Mouse (Mus musculus): ENCODE measurements around the gene Pknox2. TPM values are rescaled to one million over a fixed set of nuclear protein-coding genes. Genes with fewer than 3 reads are reported as not detected.

The Pknox2 gene
- 0.58 TPM in 1 of 2 replicates, not detected in the other for total RNA-seq (2015; ENCODE audit: low replicate concordance)
- 0.09 TPM in 1 of 2 replicates, not detected in the other for total RNA-seq (2017; ENCODE audit: low replicate concordance)

GRCm38 (mm10) chr9:37147359-37147685 lies at the start of gene Pknox2:
Gene Pknox2, minus strand, starts transcription at chr9:37147407.
- ATAC-seq (replicated peaks; ENCODE audit: low FRiP score, poor library complexity, severe bottlenecking) = no peak

DNA sequence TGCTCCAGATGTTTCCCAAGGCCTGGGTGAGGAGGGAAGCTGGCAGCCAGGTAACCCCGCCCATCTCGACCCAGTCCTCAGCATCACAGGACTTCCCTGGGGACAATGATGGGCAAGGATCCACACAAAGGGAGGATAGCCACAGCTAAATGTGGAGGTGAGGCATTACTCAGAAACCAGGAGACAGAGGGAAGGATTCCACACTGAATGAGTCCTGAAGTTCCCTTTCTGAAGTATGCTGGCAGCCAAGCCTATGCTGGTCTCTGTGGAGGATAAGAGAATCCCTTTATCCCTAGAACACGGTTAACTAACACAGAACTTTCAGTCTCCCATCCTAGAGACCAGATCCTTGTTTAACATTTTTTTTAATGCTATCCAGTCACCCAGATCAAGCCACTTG lies 40.8 kb upstream of the Pknox2 start:
- no peak for ATAC-seq (replicated peaks; ENCODE audit: low FRiP score, poor library complexity, severe bottlenecking)

DNA sequence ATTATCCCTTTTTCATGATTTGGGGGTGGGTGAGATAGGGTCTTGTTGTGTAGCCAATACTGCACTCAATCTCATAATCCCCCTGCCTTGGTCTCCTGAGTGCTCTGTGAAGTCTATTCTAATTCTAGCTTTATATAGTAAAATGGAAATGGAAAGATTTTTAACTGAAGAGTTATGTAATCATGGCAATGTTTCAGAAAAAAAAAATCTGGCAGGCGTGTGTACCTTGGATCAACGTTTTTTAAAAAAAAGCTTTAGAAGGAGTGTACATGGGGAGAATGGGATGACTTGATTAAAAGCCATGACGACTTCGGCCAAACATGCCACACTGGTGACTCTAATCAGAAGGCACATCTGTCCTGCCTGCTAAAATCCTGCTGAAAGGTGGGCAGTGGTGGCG lies 40.2 kb upstream of the Pknox2 start:
- ATAC-seq (replicated peaks; ENCODE audit: low FRiP score, poor library complexity, severe bottlenecking) = no peak

- ATAC-seq (replicated peaks; ENCODE audit: low FRiP score, poor library complexity, severe bottlenecking) = no peak
Observed at GRCm38 (mm10) chr9:37183176-37183575, 36.0 kb upstream of the Pknox2 start.

DNA sequence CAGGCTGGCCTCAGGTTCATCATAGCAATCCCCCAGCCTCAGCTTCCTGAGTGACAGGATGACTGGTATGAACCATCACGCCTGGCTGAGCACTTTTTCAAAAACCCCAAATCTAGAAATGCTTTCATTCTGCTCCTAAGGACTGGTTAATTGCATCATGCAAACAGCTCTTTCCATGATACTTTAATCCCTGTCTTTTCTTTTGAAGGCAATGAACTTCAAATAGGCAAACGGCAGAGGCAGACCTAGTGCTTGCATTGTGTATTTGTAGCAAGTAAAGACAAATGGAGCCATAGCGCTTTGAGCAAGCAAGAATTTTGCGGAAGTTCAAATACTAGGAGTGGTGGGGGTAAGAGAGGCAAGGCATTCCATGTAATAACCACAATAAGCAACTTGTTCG lies 34.4 kb upstream of the Pknox2 start:
- no peak for ATAC-seq (replicated peaks; ENCODE audit: low FRiP score, poor library complexity, severe bottlenecking)

- no peak for ATAC-seq (replicated peaks; ENCODE audit: low FRiP score, poor library complexity, severe bottlenecking)
Observed at GRCm38 (mm10) chr9:37179596-37179995, 32.4 kb upstream of the Pknox2 start.

DNA sequence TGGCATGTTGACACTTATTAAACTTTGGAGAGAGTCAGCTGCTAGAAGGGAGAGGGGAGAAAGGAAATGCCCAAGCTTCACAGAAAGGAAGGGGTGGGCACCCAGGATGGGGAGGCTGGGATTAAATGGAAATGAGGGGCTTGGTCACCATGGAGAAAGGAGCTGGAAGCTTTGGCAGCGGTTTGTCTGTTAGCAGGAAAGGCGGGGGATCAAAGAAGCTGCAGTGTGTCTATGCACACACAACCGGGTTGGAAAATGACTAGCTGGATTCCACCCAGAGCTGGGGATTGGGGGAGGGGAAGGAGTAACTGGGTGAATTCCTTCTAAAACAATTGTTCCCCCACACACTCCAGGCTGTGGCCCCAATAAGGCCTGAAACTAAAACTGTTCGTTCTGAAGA lies 31.7 kb upstream of the Pknox2 start:
- no peak for ATAC-seq (replicated peaks; ENCODE audit: low FRiP score, poor library complexity, severe bottlenecking)

- ATAC-seq (replicated peaks; ENCODE audit: low FRiP score, poor library complexity, severe bottlenecking) = no peak
Observed at GRCm38 (mm10) chr9:37177551-37177950, 30.3 kb upstream of the Pknox2 start.

- ATAC-seq (replicated peaks; ENCODE audit: low FRiP score, poor library complexity, severe bottlenecking) = no peak
Observed at GRCm38 (mm10) chr9:37177107-37177506, 29.9 kb upstream of the Pknox2 start.

DNA sequence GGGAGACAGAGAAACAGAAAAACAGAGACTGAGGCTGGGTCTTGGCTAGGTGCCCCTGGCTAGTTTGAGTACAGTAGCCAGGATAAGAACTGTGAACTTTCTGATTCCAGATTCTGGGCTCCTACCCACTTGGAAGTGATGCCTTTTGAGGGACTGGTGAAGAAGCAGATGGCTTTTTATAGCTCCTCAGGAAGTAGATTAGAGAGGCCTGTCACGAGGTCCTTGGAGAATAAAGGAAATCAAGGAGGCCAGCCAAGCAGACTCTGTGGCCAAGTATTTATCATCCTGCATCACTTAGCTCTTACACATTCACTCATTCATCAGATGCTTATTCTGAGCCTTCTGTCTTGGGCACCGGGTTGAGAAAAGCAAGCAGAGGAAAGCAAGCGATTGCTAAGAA lies 28.8 kb upstream of the Pknox2 start:
- ATAC-seq (replicated peaks; ENCODE audit: low FRiP score, poor library complexity, severe bottlenecking) = no peak

DNA sequence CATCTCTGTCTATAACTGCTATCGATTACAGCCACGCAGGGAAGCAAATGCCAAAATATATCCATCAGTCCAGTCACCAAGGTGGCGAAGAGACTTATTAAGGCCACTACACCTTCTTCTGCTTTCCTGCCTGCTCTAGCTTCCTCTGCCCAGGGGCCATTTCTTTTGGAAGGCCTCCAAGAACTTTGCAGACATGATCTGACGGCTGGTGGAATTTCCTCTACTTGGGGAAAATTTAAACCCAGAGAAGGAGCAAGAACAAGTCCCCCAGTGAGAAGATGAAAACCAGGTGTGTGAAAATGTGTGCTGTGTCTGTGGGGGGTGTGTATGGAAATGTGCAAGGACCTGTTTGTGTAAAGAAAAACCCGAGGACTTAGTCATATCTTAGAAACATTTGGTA lies 26.2 kb upstream of the Pknox2 start:
- no peak for ATAC-seq (replicated peaks; ENCODE audit: low FRiP score, poor library complexity, severe bottlenecking)

GRCm38 (mm10) chr9:37166899-37167298 lies 19.7 kb upstream of the Pknox2 start:
- ATAC-seq (replicated peaks; ENCODE audit: low FRiP score, poor library complexity, severe bottlenecking) = no peak

DNA sequence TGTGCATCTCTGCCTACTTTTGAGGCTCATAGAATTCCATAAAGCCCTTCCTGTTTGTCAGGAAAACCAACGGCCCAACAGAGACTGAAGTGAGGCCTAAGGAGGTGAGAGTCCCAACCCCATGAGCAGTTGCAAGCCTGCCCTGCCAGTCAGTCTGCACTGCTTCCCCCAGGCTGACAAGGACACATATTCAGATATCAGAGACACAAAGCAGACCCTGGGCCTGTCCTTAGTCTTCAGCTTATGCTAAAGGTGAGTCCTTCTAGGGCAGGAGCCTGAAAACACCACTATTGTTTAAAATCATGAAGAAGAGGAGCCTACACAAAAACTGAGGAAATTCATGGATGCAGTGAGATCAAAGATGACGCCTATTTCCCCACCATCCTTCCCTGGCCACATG lies 13.5 kb upstream of the Pknox2 start:
- ATAC-seq (replicated peaks; ENCODE audit: low FRiP score, poor library complexity, severe bottlenecking) = no peak

DNA sequence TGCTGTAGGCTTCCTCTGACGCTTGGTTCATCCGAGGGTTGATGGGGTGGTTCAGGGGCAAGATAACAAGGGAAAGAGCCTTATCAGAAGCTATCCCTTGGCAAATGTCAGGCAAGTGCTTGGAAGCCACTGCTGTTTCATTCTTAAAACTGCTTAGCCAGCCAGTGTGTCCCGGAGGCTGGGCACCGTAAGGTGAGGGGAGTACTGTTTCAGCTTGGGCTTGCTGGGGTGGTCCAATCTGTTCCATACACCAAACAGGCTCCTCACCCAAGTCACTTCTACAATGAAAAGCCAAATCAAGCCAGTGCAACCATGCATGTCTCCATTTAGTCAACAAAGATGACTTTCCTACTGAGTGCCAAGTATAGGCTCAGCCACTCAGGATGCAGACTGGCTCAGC lies 679 bp upstream of the Pknox2 start:
- no peak for ATAC-seq (replicated peaks; ENCODE audit: low FRiP score, poor library complexity, severe bottlenecking)

GRCm38 (mm10) chr9:37146603-37147358 lies 426 bp downstream of the Pknox2 start:
- no peak for ATAC-seq (replicated peaks; ENCODE audit: low FRiP score, poor library complexity, severe bottlenecking)

- no peak for ATAC-seq (replicated peaks; ENCODE audit: low FRiP score, poor library complexity, severe bottlenecking)
Observed at GRCm38 (mm10) chr9:37146353-37146602, 929 bp downstream of the Pknox2 start.

DNA sequence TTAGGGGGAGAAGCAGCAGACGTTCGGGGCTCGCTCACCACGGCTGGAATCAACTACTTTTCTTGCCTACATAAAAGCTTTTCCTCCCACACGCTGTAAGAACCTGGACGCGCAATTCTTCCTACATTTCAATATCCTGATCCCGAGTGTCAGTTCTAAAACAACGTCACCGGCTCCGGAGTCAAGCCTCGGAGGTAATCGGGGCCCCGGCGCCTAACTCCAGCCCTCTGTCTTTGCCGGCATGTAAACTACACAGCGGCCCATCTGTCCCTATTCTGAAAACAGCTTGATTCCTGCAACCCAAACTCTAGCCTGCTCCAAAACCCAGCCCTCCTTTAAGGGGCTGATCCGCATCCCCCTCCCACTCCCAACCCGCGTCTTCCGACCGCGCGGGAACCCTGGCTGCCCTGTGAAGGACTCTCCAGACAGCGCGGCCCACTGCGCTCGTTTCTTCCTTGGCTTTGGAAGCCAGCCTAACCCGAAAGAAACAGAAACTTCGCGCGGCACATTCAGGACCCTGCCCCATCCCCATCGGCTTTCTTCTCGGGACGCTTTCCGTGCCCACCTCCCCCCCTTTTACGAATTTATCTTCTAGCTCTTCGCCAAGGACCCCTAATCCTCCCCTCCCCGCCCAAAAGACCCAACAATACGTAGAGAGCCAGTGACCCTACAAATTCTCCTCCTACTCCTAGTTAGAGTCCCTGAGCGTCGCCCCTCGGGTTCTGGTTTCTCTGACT lies 1.4 kb downstream of the Pknox2 start:
- no peak for ATAC-seq (replicated peaks; ENCODE audit: low FRiP score, poor library complexity, severe bottlenecking)

DNA sequence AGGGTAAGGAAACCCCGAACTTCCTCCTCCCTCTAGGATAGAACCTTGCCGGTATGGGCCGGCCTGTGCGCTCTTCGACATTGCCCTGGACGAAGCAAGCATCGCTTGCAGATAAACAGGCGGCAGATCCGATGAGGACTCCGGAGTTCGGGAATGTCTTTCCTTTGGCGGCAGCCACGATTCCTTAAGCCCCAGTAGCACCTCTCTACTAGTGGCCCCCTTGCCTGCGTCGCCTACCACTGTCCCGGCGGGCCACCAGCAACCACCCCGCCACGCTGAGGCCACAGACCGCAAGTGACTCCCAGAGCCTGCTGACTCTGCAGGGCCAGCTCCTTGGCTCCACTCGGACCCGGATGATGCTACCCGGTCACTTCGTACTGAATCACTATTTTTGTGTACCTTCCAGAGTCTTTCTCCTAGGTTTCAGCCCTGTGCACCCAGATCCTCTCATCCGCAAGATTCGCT lies 2.0 kb downstream of the Pknox2 start:
- ATAC-seq (replicated peaks; ENCODE audit: low FRiP score, poor library complexity, severe bottlenecking) = no peak

DNA sequence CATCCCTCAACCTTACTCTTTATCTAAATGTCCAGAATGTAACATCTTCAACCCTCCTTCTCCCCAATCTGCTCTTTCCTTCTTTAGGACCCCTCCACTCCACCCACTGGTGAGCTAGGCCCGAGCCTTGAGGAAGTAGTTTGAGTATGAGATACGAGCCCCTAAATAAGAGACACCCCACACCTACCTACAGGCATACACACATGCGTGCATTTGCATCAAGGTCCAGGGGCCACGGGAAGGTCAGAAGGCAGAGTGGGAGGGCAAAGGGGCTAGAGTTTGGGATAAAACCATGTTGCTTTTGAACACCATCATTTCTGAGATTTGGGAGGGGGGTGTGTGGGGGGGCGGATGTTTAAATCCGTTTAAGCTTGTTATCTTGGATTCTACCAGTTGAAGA lies 2.5 kb downstream of the Pknox2 start:
- ATAC-seq (replicated peaks; ENCODE audit: low FRiP score, poor library complexity, severe bottlenecking) = no peak

- no peak for ATAC-seq (replicated peaks; ENCODE audit: low FRiP score, poor library complexity, severe bottlenecking)
Observed at GRCm38 (mm10) chr9:37144251-37144650, 3.0 kb downstream of the Pknox2 start.

GRCm38 (mm10) chr9:37143046-37143931 lies 3.9 kb downstream of the Pknox2 start:
- ATAC-seq (replicated peaks; ENCODE audit: low FRiP score, poor library complexity, severe bottlenecking) = no peak
